Mouse (Mus musculus): ENCODE results near the gene Cnot3.
"Not testable (repeated sequence)": the region's sequence is repeated elsewhere in the genome, so short reads cannot be mapped to it uniquely, and the experiment has no call there.

The Cnot3 gene

GRCm38 (mm10) chr7:3698471-3698870 is 53.4 kb downstream of the Cnot3 start:
- no peak for DNase-seq (ENCODE audit: low read depth, low spot score)

- DNase-seq (ENCODE audit: low read depth, low spot score), result no peak
These were observed 58.2 kb downstream of the Cnot3 start for GRCm38 (mm10) chr7:3703148-3703878.

GRCm38 (mm10) chr7:3703879-3704441 is 58.9 kb downstream of the Cnot3 start, which contains the start of gene Rps9:
Gene Rps9 (plus strand): TSS chr7:3703993.
- peak; percentile 98 for DNase-seq (ENCODE audit: low read depth, low spot score)

GRCm38 (mm10) chr7:3704475-3704874 is 59.4 kb downstream of the Cnot3 start:
- DNase-seq (ENCODE audit: low read depth, low spot score), result peak; percentile 49

GRCm38 (mm10) chr7:3705461-3705860 is 60.4 kb downstream of the Cnot3 start:
- DNase-seq (ENCODE audit: low read depth, low spot score), result not testable (repeated sequence)

- DNase-seq (ENCODE audit: low read depth, low spot score), result no peak
These were observed 60.8 kb downstream of the Cnot3 start for GRCm38 (mm10) chr7:3705911-3706310.

GRCm38 (mm10) chr7:3706343-3706934 is 61.4 kb downstream of the Cnot3 start:
- peak; percentile 22 for DNase-seq (ENCODE audit: low read depth, low spot score)

- peak; percentile 41 for DNase-seq (ENCODE audit: low read depth, low spot score)
These were observed 62.0 kb downstream of the Cnot3 start for GRCm38 (mm10) chr7:3707027-3707426.

- DNase-seq (ENCODE audit: low read depth, low spot score), result peak; percentile 43
These were observed 62.7 kb downstream of the Cnot3 start for GRCm38 (mm10) chr7:3707568-3708413.

- DNase-seq (ENCODE audit: low read depth, low spot score), result not testable (repeated sequence)
These were observed 63.4 kb downstream of the Cnot3 start for GRCm38 (mm10) chr7:3708447-3708980.

GRCm38 (mm10) chr7:3709000-3709399 is 63.9 kb downstream of the Cnot3 start:
- DNase-seq (ENCODE audit: low read depth, low spot score), result peak; percentile 51
